Mouse (Mus musculus) cerebellum, postnatal 4 days (tissue): ENCODE data around the gene Sept9.
A peak's percentile ranks its signal among the peaks of the same experiment; 100 is the strongest.

Source experiments
- DNase-seq, 2 experiments: peaks; one replicate each; pipeline ENCODE4 v3.0.0; 2022; ENCODE audit warnings: low spot score in 2 of 2, mixed read lengths in 1 of 2

The Sept9 gene

DNA sequence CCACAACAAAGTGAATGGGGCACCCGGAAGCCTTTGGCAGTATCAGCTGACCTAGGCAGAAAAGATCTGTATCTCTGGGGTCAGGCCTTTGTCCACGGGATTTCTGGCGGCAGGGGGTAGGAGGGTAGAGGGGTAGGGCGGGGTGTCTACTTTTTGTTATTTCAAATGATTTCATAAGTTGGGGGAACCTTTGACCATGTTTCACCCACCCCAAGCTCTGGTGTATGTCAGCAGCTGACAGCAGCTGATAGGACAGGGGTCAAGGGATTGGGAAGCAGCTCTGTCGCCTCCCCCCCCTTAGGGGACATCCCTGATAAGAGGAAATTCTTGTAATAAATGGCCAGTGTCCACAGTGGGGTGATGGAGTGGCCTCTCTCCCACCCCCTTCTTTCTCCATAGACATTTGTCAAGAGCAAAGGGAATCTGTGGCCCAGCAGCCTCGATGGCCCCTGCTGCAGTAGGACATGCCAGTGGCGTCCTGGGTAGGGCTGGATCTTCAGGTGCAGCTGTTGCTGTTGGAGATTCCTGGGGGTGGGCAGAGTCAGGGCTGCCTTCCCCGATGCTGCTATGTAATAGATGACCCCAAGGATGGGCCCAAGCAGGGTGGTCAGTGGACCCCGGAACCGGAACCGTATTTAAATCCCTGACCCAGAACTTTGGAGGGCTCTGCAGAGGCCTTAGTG is 145.0 kb downstream of the Sept9 start:
- DNase-seq: no peak

- DNase-seq: peak; percentile 48 to 82
Observed at GRCm38 (mm10) chr11:117345022-117345765, 145.7 kb downstream of the Sept9 start.

- no peak for DNase-seq
Observed at GRCm38 (mm10) chr11:117347256-117347655, 147.8 kb downstream of the Sept9 start.

DNA sequence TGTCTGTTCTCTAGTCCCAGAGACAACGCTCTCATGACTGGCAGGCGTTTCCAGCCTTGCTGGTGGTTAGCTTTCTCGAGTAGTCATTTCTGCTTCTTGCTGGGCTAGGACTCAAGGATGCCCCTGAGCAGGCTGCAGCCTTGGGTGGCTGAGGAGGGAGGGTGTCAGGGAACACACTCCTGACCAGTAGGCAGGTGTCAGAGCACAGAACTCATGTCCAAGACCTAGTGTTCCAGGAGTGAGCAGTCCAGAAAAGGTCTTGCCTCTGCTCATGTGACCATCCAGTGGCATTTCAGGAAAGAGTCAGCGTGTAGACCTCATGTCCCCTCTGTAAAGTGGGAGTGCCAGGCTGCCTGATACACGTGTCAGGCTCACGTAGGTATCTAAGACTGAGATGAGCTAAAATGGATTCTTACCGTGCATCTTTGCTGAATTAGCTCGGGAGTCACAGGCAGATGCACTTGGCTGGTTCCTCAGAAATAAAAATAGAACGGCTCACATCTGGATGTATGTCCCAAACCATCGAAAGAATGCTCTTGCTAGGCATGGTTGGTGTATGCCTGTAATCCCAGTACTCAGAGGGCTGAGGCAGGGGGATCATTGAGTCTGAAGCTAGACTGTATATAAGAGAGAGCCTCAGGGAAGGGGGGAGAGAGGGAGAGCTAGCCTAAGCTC is 149.1 kb downstream of the Sept9 start:
- no peak for DNase-seq

DNA sequence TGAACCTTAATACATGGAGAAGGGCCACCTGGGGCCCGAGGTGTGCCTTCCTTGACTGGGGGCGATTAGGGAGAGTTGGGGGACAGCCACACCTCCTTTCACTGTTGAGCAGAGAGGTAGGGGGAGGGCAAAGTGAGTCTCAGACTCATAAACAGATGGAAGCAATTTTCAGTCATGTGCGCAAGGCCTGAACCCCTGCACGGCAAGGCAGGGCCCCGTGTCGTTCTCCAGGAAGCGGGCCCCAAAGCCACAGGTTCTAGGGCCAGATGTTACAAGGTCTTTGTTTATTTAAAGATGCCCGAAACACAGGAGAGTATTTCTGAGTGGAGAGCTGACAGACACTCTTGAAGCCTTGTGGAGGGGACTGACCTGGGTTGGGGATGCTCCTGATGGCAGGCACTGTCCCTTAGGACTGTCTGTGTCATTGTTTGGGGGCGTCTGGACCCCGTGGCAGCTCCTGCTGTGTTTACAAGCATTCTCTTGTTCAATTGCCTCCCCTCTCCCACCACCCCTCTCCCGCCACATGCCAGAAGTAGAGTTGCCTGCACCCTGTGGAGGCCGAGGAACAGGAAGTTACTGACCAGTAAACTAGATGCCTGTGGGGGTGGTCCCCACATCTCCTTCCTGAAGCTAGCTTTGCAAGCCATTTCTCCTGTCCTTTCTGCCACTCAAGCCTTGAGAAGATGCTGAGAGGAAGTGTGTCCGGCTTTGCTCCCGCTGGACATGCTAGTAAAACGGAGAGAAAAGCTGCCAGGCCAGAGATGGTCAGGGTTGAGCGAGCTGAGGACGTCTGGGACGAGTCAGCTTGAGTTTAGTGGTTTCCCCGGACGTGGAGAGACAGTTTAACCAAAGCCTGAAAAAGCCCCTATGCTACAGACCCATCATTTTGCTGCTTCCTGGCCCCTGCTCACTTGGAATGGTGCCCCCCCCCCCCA is 150.2 kb downstream of the Sept9 start:
- no peak for DNase-seq

DNA sequence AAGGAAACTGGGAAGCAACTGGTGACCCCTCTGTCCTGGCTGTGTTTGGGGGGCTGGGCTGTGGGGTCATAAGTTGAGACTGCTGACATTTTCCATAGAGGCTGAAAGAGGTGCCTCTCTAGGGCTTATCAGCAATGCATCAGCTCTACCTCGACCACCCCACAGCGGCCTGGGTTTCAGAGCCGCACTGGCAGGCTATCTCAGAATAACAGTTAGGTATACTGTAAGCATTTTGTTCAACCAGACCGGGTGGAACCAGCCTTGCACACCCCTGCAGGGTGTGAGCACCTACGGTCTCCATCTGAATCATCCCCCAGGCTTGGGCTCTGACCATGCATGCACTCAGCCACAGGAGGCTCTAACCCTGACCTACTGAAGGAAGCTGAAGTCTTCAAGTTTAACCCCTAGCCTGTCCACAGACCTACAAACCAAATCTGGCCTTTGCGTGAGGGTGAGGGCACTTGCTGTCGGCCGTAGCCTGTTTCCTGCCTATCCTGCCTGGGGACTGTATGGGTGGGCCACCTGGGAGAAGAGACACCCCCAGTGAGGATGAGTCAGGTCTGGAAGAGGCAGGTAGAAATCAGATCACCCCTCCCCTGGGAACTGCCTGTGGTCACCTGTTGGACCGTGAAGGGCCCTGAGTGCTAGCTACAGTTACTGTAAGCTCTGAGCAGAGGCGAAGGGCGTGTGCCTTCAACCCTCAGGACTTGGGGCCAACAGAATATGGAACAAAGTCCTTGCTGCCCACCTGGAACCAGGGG is 151.2 kb downstream of the Sept9 start:
- no peak for DNase-seq

DNA sequence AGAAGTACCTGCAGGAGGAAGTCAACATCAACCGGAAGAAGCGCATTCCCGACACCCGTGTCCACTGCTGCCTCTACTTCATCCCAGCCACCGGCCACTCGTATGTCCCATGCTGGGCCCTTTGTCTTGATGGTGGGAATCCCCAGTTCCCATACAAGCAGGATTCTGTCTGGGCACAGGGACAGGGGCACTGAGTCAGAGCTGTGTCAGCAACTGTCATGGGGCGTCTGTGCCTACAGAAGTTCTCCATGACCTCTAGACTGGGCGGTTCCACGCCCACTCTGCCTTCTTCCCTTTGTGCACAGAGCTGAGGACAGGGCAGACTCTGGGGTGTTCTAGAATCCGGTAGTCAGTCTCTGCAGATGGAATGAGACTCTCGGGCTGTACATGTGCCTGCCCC is 153.7 kb downstream of the Sept9 start:
- DNase-seq: no peak

DNA sequence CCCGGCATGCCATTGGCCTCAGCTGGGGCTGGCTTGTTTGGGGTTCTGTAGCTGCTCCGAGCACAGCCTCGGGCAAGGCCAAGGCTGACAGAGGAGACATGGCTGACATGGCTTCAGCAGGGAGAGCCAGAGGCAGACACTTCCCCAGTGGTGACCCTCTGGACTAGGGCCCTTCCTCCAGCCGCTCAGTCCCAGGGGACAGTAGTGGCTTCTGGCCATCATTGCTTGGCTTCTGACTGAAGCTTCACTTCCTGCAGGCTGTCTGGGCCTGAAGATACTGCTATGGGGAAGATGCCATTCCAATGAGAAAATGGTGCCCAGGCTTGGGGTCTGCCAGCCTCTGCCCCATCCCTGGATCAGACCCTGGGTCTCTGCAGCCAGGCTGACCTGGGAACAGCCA is 154.6 kb downstream of the Sept9 start:
- no peak for DNase-seq

DNA sequence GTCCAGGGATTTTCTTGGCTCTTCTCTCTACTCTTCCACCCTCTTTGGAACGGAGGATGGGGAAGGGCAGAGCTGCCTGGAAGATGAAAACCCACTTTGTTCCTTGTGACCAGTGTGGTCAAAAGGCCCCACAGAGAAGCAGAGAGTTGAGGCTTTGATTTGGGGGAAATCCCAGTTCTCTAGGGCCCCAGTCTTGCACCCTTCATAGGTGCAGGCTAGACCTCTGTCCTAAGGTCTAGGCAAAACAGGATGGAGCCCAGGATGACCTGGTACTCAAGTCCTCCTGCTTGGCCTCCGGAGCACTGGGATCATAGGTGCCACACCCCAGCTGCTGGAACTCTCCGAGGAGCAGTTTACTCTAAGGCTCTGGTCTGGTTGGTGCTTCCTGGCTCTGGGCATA is 157.5 kb downstream of the Sept9 start:
- no peak for DNase-seq

DNA sequence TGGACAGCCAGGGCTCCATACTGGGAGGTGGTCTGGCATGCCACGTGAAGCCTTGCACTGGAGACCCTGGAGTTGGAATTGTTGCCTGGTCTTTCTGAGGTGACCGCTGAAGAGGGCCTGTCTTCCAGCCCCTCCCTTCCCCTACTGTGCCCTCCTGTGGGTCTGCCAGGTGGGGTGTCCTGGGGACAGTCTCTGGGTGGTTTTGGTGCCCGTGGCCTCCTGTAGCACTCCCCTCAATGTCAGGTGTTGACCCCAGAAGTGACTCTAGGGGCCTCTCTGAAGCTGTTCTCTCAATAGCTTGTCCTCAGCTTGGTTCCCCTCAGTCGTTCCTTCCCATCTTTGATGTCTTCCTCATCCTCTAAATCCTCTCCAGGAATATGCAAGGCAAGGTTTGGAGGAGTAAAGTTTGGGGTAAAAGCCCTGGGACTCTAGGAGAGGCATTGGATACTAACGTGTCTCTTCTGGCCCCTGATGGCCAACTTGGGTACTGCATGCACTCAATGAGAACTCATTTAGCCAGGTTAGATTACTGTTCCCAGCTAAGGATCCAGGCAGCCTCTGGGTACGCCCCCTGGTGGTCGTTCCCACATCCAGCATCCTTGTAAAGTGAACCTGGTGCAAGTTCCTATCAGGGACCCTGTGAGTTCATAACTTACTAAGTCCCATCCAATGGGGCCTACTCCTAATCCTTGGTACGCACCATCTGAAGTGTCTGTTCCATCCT is 158.6 kb downstream of the Sept9 start:
- DNase-seq: peak; percentile 93 to 98

DNA sequence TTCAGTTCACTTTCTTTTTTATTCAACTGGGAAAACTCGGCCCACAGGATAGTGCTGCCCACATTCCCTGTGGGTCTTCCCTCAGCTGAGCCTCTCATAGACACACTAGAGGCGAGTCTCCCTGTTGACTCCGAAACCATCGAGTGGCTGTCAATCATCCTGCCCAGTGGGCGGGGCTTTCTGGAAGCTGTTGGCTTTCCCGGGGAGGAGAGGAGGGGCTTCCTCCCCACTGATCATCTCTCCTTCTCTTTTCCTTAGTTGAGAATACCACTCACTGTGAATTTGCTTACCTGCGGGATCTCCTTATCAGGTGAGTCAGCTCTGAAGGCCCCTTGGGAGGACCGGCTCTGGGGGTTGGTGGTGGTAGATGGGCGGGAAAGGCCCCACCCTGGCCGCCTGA is 159.7 kb downstream of the Sept9 start:
- DNase-seq: no peak

- DNase-seq: peak in 1 of 2 experiments; percentile 79
Observed at GRCm38 (mm10) chr11:117359870-117360269, 160.4 kb downstream of the Sept9 start.

- DNase-seq: no peak
Observed at GRCm38 (mm10) chr11:117360561-117360960, 161.1 kb downstream of the Sept9 start.

DNA sequence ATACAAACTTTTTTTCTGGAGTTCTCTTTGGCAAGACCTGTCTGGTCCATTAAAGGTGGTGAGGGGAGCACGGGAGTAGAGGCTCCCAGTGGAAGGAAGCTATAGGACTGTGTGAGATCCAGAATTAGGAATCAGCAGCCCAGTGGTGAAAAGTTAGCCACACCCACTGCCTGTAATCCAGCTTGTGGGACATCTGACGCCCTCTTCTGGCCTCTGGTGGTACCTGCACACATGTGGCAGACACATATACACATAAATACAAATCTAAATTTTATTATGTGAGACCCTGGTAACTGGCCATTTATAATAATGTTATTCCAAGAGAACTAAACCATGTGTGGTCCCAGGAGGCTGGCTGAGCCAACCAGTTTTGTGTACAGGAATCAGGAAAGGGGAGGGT is 162.8 kb downstream of the Sept9 start:
- DNase-seq: no peak

- DNase-seq: no peak
Observed at GRCm38 (mm10) chr11:117363918-117364317, 164.5 kb downstream of the Sept9 start.

GRCm38 (mm10) chr11:117366426-117366825 is 167.0 kb downstream of the Sept9 start:
- peak in 1 of 2 experiments; percentile 51 for DNase-seq

DNA sequence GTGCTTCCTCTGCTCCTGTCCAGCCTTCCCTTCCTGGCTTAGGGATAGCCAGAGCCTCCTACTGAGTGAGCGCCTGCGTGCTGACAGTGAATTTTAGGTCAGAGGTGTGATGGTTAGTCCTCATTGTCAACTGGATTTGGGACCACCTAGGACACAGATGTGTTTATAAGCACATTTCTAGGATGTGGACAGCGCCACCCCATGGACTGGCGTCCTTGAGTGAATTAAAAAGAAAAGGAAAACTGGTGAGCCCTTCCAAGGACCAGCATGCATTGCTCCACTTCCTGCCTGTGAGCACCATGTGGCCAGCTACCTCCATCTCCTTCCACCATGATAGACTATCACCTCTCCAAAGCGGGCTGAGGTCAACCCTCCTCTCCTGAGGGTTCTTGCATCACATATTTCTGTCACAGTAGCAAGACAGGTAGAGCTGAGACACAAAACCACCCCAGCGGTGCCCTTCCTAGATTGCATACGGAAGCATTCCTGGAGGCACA is 167.4 kb downstream of the Sept9 start:
- DNase-seq: no peak

DNA sequence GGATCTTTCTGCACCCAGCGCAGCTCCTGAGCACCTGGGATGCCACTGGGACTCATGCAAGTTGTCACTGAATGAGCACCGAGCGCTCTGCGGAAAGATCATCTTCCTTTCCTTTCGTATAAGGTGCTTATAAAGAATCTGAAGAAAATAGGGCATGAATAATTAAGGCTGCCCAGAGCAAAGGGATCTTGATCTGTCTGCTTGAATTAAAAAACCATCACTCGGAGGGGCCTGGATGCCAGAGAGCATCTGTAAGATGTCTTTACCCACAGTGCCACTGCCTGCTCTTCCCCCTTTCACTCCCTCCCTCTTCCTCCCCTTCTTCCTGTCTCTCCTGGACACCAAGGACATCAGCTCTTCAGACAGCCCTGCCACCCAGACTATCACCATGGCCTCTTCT is 168.5 kb downstream of the Sept9 start:
- DNase-seq: no peak

DNA sequence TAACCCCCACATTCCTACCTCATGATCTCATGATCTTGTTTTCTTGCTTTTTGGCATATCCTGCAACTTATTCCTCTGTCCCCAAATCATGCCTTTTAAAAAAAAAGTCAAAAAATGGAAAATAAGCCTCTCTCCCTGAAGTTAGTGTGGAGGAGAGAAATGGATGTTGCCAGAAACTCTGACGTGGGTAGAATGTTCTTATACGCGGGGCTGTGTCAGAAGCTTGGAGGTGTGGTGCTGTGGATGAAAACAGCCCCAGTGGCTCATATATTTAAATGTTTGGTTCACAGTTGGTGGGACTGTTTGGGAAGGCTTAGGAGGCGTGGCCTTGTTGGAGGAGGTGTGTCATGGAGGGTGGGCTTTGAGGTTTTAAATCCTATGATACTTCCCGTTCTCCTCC is 169.9 kb downstream of the Sept9 start:
- no peak for DNase-seq

- no peak for DNase-seq
Observed at GRCm38 (mm10) chr11:117370262-117370850, 170.9 kb downstream of the Sept9 start.
